Mouse (Mus musculus) heart, postnatal 10 days (tissue): ENCODE measurements at regions not wholly inside any gene's neighbourhood (a gene's known extent, or its start where the extent isn't known, plus 50 kb on each side); places are given as distances from the start of the nearest gene placed in this dataset.
A peak's percentile ranks its signal among the peaks of the same experiment; 100 is the strongest.

Experiments
- DNase-seq, 2 experiments: peaks; one replicate each; pipeline ENCODE4 v3.0.0; 2021
- intact Hi-C: fragments of 180-260 bp; cut with DNase I; formaldehyde crosslinking; loops from one replicate; pipeline ENCODE4 v1.15.1; 2025

DNA sequence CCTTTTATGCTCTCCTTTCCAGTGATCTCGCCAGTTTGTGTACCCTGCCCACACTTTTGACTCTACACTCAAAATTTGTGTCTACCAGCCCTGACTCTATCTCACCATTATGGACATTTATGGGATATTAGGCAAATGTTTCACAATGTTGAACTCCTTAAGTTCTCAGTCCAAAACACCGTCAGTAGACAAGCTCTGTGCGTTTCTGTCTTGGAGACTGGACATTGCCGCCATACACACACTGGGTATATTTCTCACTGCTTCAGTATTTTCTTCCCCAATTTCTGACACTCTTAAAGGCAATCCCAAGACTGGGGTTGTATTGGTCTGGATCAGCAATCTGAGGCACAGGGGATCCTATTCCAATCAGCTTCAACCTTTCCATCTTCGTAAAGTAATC, 75.6 kb downstream of the Oxgr1 start:
- intact Hi-C loops: no loop called here
- DNase-seq: no peak

DNA sequence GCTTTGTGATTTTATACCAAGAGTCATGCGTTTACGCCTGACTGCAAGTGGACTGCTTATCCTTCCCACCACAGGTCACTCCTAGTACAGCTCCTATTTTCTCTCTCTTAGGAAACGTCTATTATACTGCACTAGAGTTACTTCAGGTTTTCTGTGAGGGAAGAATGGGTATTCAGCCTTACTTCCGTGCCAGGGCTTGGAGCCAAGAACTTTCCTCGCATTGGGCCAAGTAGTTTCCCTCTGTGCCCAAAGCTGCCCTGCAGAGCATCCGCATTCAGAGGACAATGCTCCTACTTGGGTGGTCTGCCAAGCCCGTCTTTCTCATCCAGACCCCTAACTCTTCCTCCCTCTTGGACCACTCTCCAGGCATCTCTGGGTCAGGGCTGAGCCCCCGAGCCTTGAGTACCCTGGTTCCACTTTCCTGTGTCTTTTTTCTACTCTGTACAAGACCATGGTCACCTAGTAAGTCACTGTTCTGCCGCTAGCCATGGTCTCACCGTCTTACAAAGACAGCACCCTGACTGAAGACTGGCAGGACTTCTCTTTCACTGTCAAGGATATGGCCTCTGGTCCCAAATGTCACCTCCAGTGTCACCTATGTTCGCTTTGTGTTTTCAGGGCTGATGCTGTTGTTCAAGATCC, 76.3 kb downstream of the Oxgr1 start:
- peak; percentile 8 to 10 for DNase-seq
- intact Hi-C loops: no loop called here

DNA sequence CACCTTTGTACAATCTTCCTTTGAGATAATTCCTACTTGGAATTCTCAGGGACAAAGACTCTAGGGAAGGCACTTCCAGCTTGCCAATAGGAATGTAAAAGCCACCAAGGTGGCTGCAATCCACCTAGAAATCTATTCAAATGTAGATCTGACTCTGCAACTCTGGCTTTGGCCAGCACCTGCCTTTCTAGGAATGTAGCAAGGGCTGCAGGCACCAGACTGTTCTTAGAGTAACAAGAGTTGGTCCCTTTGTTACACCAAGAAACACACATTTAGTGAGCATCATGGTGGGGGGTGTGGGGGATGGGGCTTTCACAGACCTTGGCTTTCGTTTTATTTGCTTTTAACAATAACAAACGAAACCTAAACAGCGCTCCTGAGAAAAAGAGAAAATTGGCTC, 78.5 kb downstream of the Oxgr1 start:
- DNase-seq: no peak
- intact Hi-C loops: no loop called here

DNA sequence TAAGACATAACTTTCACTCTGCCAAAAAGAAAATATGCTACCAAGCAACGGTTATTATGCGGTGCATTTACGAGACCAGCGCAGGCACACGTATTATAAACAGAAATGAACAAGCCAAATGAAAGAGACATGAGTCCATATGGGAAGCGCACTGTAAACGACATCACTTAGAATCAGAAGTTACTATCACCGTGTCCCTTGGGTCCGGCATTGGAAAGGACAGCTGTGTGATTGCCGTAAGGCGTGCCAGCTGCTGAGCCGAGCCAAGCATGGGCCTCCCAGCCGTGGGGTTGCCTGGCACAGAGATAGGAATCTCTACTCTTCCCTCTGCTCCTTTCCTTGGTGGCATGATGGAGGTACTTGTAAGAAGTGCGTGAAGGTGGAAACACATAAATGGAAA, 88.4 kb downstream of the Oxgr1 start:
- intact Hi-C loops: no loop called here
- DNase-seq: no peak

DNA sequence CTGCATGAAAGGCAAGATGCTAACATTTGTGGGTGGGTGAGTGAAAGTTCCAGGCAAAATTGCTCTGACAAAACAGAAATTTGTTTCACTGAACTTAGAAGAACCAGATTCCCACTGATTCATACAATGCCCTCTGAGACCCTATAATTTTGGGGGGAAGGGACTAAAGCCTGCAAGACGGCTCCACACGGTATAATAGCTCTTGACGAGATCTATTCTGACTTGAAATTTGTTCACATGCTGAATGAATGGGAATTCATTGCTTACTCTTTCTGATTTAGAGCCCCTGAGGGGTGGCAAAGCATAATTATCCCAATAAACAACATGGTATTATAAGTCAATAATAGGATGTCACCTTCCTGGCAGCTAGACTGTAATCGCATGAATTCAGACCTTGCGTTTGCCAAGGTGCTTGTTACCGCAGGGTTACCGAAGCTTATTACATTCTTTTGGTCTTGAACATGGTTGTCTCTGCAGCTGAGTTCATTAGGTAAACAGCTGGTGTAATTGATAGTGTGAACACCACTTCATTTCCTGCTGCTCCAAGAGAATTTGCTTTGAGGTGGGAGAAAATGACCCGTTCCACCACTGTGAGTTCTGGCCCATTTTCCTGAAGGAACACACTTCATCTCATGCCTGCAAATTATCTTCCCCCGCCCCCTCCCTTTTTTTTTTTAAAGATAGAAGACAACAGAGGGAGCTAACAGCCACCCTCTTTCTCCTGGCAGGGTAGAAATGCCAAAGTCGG, 89.2 kb downstream of the Oxgr1 start:
- intact Hi-C loops: no loop called here
- no peak for DNase-seq
